Mouse (Mus musculus) intestine, embryonic 14.5 days (tissue): ENCODE results near the gene Tmub1. TPM values are rescaled to one million over a fixed set of nuclear protein-coding genes. Genes with fewer than 3 reads are reported as not detected.
"Not testable (repeated sequence)": the region's sequence is repeated elsewhere in the genome, so short reads cannot be mapped to it uniquely, and the experiment has no call there.

Source experiments
- ATAC-seq: fragments of 200-750 bp; cut with Nextera tagmentation; replicated peaks from 2 replicates; pipeline ENCODE4 v1.8.0; 2017; ENCODE audit warnings: low read depth, moderate number of reproducible peaks, moderate TSS enrichment, moderate library complexity; ENCODE audit not compliant: low FRiP score, low TSS enrichment
- DNase-seq: peaks from one replicate; pipeline ENCODE4 v3.0.0-alpha.2; 2018; ENCODE audit warnings: low spot score
- H3K27ac ChIP-seq: fragments of 300-500 bp; sonication (generic); 2 replicates; pipeline ENCODE4 v1.5.1; 2014; ENCODE audit warnings: low read depth, mild to moderate bottlenecking, control low read depth
- H3K27me3 ChIP-seq: fragments of 300-500 bp; sonication (generic); replicated peaks from 2 replicates; pipeline ENCODE4 v1.6.1; 2014; ENCODE audit warnings: low read length, control low read depth; ENCODE audit not compliant: control insufficient read depth, insufficient read depth
- H3K36me3 ChIP-seq: fragments of 300-500 bp; sonication (generic); 2 replicates; pipeline ENCODE4 v1.6.1; 2014; ENCODE audit warnings: low read length, control low read depth; ENCODE audit not compliant: control insufficient read depth, insufficient read depth
- H3K4me1 ChIP-seq: fragments of 300-500 bp; sonication (generic); replicated peaks from 2 replicates; pipeline ENCODE4 v1.6.1; 2014; ENCODE audit warnings: low read length, control low read depth, mixed read lengths; ENCODE audit not compliant: control insufficient read depth, insufficient read depth
- H3K4me2 ChIP-seq: fragments of 300-500 bp; sonication (generic); 2 replicates; pipeline ENCODE4 v1.6.1; 2014; ENCODE audit warnings: low read length
- H3K4me3 ChIP-seq: fragments of 300-500 bp; sonication (generic); 2 replicates; pipeline ENCODE4 v1.5.1; 2014; ENCODE audit warnings: low read depth, low read length, control low read depth, mixed read lengths
- H3K9ac ChIP-seq: fragments of 300-500 bp; sonication (generic); 2 replicates; pipeline ENCODE4 v1.6.1; 2014; ENCODE audit warnings: mild to moderate bottlenecking, low read length
- H3K9me3 ChIP-seq: fragments of 300-500 bp; sonication (generic); 2 replicates; pipeline ENCODE4 v1.6.1; 2016; ENCODE audit warnings: low read length, control low read depth; ENCODE audit not compliant: control insufficient read depth
- WGBS: fragments of 180-500 bp; shearing (Covaris S2); extraction: QIAGEN DNeasy Blood & Tissue Kit; methylation state at CpG from one replicate; pipeline ENCODE4 v1.1.7; 2014; 5-methylcytosine and 5-hydroxymethylcytosine counted together
- polyA plus RNA-seq: library from polyadenylated mRNA; unstranded; fragments of >200 nt; fragmentation: Nextera tagmentation; extraction: Ambion mirVana; gene quantifications from 2 replicates; pipeline ENCODE4 v1.2.1, GENCODE M21; 2014

Tmub1 gene
- polyA plus RNA-seq, 1 experiment from 2014 or later, result 22.9 TPM

DNA sequence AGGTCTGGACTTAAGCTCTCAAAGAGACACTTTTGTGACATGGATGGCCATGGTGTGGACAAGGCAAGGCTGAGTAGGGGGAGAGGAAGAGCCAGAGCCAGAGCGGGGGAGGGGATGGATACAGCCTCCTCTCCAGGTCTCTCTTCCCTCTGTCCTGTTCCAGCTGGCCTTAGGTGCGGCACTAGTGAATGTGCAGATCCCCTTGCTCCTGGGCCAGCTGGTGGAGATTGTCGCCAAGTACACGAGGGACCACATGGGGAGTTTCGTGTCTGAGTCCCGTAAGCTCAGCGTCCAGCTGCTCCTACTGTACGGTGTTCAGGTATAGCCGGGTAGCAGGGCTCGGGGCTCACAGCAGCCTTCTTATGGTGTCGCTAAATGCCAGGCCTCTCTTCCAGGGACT is 47.3 kb downstream of the Tmub1 start:
- ATAC-seq (no peak), DNase-seq (no peak)
- H3K4me1 ChIP-seq, result no peaks in the 10 kb centered on the region
- peaks cover 30% of the 10 kb centered on the region; the same call in 1 of the 2 replicates for H3K36me3 ChIP-seq
- no peaks in the 10 kb centered on the region for H3K9me3 ChIP-seq
- no peak overlapping the region for H3K27ac ChIP-seq
- H3K9ac ChIP-seq, result no peak overlapping the region
- H3K4me2 ChIP-seq, result no peak overlapping the region
- H3K4me3 ChIP-seq, result no peak overlapping the region
- 86% methylated on average over 11 of the region's 11 CpGs for WGBS
- no peaks in the 10 kb centered on the region for H3K27me3 ChIP-seq

GRCm38 (mm10) chr5:24399686-24400085 is 48.0 kb downstream of the Tmub1 start:
- 0 out of 2 replicates have a peak, but pooled peaks cover 4% of the 10 kb centered on the region for H3K4me1 ChIP-seq

DNA sequence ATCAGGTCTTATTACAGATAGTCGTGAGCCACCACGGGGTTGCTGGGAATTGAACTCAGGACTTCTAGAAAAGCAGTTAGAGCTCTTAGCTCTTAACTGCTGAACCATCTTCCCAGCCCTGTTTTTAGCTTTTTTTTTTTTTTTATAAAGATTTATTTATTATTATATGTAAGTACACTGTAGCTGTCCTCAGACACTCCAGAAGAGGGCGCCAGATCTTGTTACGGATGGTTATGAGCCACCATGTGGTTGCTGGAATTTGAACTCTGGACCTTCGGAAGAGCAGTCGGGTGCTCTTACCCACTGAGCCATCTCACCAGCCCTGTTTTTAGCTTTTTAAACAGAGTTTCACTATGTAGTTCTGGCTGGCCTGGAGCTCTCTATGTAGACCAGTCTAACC is 51.4 kb downstream of the Tmub1 start:
- H3K9ac ChIP-seq, H3K4me2 ChIP-seq, H3K27ac ChIP-seq, H3K4me3 ChIP-seq, DNase-seq, H3K36me3 ChIP-seq, H3K4me1 ChIP-seq, H3K9me3 ChIP-seq, H3K27me3 ChIP-seq, ATAC-seq: not testable (repeated sequence)
- WGBS, result 89% methylated on average over 6 of the region's 6 CpGs

More at GRCm38 (mm10) chr5:24399686-24400085, 48.0 kb downstream of the Tmub1 start:
- Histone ChIP-seq H3K36me3 (peaks cover 30% of the 10 kb centered on the region; the same call in 1 of the 2 replicates), H3K9ac (no peak overlapping the region), H3K4me3 (no peak overlapping the region), H3K27ac (no peak overlapping the region), H3K27me3 (no peaks in the 10 kb centered on the region), H3K4me2 (no peak overlapping the region), H3K9me3 (no peaks in the 10 kb centered on the region)
- no peak; the same call in 1 of the 2 replicates for ATAC-seq
- DNase-seq, result no peak
- WGBS, result 88% methylated on average over 10 of the region's 10 CpGs

Other genes with a start within 250 kb of the Tmub1 start
- 9.0 and 11.2 TPM in 2 replicates for gene Kcnh2, start 96.2 kb downstream of the Tmub1 start, polyA plus RNA-seq
- 6.6 and 6.8 TPM in 2 replicates for gene Nos3, start 83.0 kb downstream of the Tmub1 start, polyA plus RNA-seq
- gene Atg9b, start 55.7 kb downstream of the Tmub1 start, polyA plus RNA-seq, result 0.66 and 1.0 TPM in 2 replicates
- 56.4 and 64.0 TPM in 2 replicates for gene Abcb8, start 54.2 kb downstream of the Tmub1 start, polyA plus RNA-seq
- gene Asic3, start 34.5 kb downstream of the Tmub1 start, polyA plus RNA-seq, result not detected in 2 replicates
- gene Cdk5, start 24.3 kb downstream of the Tmub1 start, polyA plus RNA-seq, result 41.2 and 47.4 TPM in 2 replicates
- 32.7 and 35.7 TPM in 2 replicates for gene Slc4a2, start 24.0 kb downstream of the Tmub1 start, polyA plus RNA-seq
- 105 and 107 TPM in 2 replicates for gene Fastk, start 2.6 kb downstream of the Tmub1 start, polyA plus RNA-seq
- 22.0 and 22.9 TPM in 2 replicates for gene Agap3, start 4.3 kb upstream of the Tmub1 start, polyA plus RNA-seq
- 0.07 TPM in 1 of 2 replicates, not detected in the other for gene Gbx1, start 79.3 kb upstream of the Tmub1 start, polyA plus RNA-seq
- gene Asb10, start 93.1 kb upstream of the Tmub1 start, polyA plus RNA-seq, result 0.28 and 0.32 TPM in 2 replicates
- 0.15 TPM in 1 of 2 replicates, not detected in the other for gene 4931409K22Rik, start 109.0 kb upstream of the Tmub1 start, polyA plus RNA-seq
- gene Abcf2, start 129.6 kb upstream of the Tmub1 start, polyA plus RNA-seq, result 97.6 and 98.4 TPM in 2 replicates
- 8.6 and 10.6 TPM in 2 replicates for gene Chpf2, start 138.9 kb upstream of the Tmub1 start, polyA plus RNA-seq
- 26.2 and 27.5 TPM in 2 replicates for gene Smarcd3, start 176.6 kb upstream of the Tmub1 start, polyA plus RNA-seq
- gene Nub1, start 237.7 kb upstream of the Tmub1 start, polyA plus RNA-seq, result 34.0 and 36.6 TPM in 2 replicates